Mouse (Mus musculus) layer of hippocampus, postnatal 14 days (tissue): ENCODE measurements around the gene Dhrs3. TPM values are rescaled to one million over a fixed set of nuclear protein-coding genes. Genes with fewer than 3 reads are reported as not detected.
A peak's percentile ranks its signal among the peaks of the same experiment; 100 is the strongest.

Source experiments
- DNase-seq, 2 experiments: peaks; one replicate each; pipeline ENCODE4 v3.0.0; 2021 to 2022; ENCODE audit warnings: low spot score in 2 of 2, mixed read lengths in 1 of 2
- total RNA-seq, 2 experiments: library from RNA; stranded (reverse); gene quantifications; 2 replicates each; pipeline ENCODE4 v1.2.3; 2021

The Dhrs3 gene
- total RNA-seq, 2 experiments from 2014 or later: 21.2 to 30.8 TPM

- DNase-seq: no peak
Observed at GRCm38 (mm10) chr4:144971048-144971447, 78.4 kb downstream of the Dhrs3 start.

DNA sequence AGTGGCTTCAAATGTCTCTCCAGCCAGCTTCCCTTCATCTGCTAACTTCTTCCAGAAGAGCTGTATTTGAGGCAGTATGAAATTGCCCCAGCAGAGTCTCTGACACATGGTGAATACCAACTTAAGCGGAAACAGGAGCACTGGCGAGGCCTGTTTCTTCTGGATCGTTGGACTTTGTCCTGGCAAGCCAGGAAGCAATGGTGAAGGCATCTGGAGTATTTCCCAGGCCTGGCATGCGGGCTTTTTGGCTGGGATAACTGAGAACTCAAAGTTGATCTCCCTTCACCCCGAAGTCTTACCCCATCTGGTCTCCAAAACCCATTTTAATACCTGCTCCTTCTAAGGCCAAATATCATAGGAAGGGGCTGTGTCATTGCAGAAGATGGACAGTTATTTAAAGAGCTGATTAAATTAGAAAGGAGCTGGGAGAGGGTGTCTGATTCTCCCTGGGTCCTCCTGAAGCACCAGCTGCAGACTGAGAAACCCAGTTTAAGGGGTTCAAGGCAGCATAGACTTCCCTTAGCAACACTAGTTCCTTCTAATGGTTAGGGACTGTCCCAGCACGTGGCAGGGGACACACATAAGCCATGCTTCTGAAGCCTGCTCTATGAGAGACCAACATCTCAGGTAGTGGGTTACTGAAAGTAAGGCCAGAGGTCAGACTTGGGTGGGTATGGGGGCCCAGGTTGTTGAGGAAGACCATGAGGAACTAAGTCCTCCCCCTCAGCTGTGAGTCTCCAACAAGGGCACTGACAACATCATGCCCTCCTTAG, 80.5 kb downstream of the Dhrs3 start:
- DNase-seq: peak in 1 of 2 experiments; percentile 69

- DNase-seq: no peak
Observed at GRCm38 (mm10) chr4:144974458-144974857, 81.8 kb downstream of the Dhrs3 start.

GRCm38 (mm10) chr4:144975505-144975904, 82.9 kb downstream of the Dhrs3 start:
- no peak for DNase-seq

DNA sequence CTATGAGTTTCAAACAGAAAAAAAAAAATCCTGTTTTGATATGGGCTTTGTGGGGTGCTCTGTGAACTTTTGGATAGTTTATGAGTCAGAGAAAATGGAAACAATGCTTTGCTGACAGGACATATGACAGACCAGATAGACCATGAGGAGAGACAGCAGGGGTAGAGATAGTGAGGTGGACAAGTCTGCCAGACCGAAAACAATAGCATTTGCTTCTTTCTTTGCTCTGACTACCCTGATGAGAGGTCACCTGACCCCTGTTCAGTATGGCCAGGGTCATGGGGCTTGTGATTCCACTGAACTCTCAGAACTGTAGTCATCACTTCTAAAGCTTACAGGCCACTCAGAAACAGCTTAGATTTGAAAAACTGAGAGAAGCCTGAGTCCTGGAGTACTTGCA, 84.4 kb downstream of the Dhrs3 start:
- no peak for DNase-seq

Other genes starting within 250 kb of the Dhrs3 start
- not detected for gene Gm436, start 206.5 kb upstream of the Dhrs3 start, total RNA-seq
- gene Gm13178, start 171.4 kb upstream of the Dhrs3 start, total RNA-seq: not detected
- not detected for gene Gm438, start 106.2 kb upstream of the Dhrs3 start, total RNA-seq